Mouse (Mus musculus) heart, postnatal 0 days (tissue): ENCODE data around the gene Vezf1.
A peak's percentile ranks its signal among the peaks of the same experiment; 100 is the strongest.

Experiments used
- CTCF ChIP-seq: IDR thresholded peaks from 2 replicates; pipeline ENCODE4 v1.5.1; 2016; ENCODE audit warnings: antibody characterized with exemption, control low read depth, low read depth
- EP300 ChIP-seq: IDR thresholded peaks from 2 replicates; pipeline ENCODE4 v1.6.1; 2016; ENCODE audit warnings: antibody characterized with exemption, low read depth

GRCm38 (mm10) chr11:88046944-88047794 lies 20.9 kb upstream of the Vezf1 start, which contains the start of gene Srsf1:
- TF ChIP-seq CTCF = no peak
- TF ChIP-seq EP300 = peak; percentile 95
